Mouse (Mus musculus) kidney, adult 11 months (tissue): Measurements from ENCODE around the gene Hist1h2bf.
"Not testable (repeated sequence)": the region's sequence is repeated elsewhere in the genome, so short reads cannot be mapped to it uniquely, and the experiment has no call there.

Experiments used
- DNase-seq: peaks from one replicate; pipeline ENCODE4 v3.0.0; 2022

Gene Hist1h2bf

DNA sequence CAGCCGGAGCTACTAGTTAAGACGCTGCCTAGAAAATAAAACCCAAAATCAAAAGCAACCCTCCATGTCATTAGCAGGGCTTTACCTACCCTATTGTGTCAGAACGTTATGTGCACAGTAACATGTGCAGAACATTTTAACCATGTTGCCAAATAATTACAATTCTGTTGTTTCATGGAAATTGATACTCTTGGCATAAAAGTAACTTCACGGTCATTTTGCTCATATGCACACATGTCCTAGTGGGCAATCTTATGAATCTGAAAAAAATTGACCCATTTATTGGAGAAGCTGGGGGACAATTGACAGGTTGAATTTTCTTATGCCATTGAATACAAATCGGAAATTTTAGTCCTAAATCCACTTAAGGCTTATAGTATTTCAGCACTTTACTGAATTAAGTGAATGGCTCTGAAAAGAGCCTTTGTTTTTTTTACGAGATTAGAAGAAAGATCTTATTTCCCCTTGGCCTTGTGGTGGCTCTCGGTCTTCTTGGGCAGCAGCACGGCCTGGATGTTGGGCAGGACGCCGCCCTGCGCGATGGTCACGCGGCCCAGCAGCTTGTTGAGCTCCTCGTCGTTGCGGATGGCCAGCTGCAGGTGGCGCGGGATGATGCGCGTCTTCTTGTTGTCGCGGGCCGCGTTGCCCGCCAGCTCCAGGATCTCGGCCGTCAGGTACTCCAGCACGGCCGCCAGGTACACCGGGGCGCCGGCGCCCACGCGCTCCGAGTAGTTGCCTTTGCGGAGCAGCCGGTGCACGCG, 3.6 kb downstream of the Hist1h2bf start:
- not testable (repeated sequence) for DNase-seq

DNA sequence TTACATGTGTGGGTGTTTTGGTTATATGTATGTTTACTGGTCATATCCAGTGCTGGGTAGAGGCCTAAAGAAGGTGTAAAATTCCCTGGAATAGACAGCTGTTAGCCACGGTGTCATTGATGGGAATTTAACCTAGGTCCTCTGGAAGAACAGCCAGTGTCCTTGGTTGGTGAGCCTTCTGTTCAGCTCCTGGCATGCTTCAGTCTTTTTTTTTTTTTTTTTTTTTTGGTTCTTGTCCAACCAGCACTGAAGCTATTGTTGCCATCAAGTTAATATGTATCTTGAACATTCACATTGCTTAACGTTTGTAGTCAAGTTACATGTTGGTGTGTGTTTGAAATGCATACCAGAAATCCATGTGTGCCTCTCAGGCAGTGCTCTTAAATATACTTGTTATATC, 9.5 kb downstream of the Hist1h2bf start:
- DNase-seq = no peak

DNA sequence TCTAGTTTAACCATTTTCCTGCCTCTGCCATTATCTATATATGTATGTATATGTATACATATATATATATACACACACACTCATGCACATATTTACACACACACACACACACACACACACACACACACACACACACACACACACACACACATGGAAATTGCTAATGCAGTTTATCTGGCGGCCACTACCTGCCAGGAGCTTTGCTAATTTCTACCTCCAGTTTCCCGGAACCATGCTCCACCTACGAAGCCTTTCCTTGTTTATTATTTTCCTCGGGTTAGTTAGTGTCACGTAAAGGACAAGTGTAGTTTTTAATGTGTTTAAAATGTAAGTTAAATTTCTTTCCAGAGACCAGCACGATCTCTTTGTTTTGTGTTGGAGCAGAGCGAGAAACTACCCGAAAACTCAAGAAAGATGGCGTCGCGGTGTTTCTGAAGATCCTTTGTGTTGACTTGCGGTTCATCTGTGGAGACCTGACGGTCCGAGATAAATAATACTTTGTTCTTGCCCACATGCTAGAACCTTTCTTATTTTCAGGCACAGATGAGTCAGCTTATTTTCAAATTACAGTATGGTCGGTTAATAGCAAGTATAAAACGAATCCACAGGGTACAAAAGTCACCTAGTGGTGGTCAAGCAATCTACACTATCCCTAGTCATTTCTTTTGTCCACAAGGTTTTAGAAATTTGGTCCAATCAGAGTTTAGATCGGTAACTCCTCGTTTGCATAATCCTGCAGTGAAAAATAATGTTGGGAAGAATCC, 11.1 kb downstream of the Hist1h2bf start:
- no peak for DNase-seq

DNA sequence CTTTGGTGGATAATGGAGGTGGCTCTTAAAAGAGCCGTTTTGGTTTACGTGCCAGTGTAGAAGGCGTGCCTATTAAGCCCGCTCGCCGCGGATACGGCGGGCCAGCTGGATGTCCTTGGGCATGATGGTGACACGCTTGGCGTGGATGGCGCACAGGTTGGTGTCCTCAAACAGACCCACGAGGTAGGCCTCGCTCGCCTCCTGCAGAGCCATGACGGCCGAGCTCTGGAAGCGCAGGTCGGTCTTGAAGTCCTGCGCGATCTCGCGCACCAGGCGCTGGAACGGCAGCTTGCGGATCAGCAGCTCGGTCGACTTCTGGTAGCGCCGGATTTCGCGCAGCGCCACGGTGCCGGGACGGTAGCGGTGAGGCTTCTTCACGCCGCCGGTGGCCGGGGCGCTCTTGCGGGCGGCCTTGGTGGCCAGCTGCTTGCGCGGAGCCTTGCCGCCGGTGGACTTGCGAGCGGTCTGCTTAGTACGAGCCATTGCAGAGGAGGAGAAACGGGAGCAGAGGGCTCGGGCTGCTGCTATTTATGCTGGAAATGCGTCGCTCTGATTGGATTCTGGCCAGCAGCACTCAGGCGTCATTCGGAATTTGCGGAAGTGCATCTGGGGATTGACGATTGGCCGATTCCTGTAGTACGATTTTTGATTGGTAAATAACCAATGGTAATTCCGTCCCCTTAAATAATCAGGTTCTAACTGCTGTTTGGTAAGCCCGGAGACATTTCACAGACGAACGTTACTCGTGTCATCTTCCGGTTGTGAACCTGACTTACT, 11.9 kb downstream of the Hist1h2bf start, which contains the start of gene Hist1h3e:
Hist1h3e (minus strand) TSS at position 487 of the 777 bp plus-strand sequence.
- peak; percentile 91 for DNase-seq

DNA sequence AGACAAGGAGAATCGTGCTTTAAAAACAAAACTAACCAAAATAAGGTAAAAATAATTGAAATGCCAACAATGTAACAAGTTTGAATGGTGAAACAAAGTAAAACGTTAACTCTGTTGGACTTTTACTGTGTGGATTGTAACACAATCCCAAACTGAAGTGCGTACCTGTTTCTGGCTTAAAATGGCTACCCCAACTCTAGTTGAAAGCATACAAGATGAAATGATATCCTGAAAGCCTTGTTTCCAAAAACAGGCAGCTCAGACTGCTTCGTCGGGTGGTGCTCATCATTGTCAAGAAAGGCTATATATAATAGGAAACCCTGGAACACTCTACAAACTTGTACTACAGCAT, 12.5 kb downstream of the Hist1h2bf start:
- DNase-seq = not testable (repeated sequence)

DNA sequence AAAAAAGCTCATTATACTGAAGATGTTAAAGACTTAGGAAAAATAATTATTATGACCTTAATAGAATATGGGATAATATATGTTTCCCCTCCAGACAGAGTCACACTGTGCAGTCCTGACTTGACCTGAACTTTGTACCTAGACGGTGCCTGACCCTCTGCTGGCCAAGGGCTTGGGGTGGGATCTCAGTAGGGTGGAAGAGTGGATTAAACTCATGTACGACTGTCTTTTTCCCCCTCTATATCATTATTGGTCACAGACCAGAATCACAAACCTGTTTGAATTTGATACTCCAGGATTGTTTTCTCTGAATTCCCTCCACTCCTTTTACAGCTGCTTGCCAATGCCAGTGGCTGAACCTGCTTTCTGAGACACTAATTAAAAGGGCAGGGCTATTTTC, 13.3 kb downstream of the Hist1h2bf start:
- not testable (repeated sequence) for DNase-seq

DNA sequence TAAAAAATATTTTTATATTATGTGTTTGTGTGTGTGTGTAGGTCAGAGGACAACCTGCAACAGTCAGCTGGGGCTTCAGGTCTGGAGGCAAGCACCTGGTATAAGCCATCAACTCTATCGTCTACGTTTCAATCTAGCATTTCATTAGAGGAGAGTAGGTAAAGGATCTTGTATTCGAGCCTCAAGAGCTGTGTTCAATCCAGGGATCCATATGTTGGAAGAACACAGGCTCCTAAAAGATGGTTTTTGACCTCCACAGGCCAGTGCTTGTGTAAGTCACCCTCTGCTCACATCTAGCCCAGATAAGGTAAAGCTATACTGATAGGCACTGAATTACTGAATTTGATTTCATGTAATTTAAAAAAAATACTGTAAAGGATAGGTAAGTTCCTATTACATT, 17.1 kb downstream of the Hist1h2bf start:
- DNase-seq = no peak

DNA sequence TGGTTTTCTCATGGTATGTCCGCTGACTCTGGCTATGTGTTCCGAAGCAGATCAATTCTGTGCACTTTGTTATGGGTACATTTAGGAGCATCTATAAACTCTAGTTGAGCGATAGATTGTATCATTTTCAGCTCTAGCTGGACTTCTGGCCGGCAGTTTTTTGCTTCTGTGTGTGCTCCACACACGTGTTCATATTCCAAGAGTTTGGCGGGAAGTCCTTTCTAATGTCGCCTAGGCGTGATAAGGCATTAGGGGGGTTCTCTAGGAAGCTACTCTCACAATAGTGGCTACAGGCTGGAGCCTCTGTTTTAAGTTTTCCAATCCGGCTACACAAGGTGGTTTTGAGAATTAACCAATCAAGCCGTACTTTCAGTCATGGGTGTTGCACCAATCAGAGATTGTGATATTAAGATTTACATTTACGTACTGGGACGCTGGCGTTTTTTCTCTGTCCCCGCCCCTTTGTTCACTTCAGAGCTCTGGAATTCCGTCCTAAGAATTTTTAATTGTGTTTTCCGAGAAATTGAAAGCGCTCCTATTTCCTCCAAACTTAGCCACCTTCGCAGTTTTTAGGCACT, 18.1 kb downstream of the Hist1h2bf start:
- peak; percentile 69 for DNase-seq

DNA sequence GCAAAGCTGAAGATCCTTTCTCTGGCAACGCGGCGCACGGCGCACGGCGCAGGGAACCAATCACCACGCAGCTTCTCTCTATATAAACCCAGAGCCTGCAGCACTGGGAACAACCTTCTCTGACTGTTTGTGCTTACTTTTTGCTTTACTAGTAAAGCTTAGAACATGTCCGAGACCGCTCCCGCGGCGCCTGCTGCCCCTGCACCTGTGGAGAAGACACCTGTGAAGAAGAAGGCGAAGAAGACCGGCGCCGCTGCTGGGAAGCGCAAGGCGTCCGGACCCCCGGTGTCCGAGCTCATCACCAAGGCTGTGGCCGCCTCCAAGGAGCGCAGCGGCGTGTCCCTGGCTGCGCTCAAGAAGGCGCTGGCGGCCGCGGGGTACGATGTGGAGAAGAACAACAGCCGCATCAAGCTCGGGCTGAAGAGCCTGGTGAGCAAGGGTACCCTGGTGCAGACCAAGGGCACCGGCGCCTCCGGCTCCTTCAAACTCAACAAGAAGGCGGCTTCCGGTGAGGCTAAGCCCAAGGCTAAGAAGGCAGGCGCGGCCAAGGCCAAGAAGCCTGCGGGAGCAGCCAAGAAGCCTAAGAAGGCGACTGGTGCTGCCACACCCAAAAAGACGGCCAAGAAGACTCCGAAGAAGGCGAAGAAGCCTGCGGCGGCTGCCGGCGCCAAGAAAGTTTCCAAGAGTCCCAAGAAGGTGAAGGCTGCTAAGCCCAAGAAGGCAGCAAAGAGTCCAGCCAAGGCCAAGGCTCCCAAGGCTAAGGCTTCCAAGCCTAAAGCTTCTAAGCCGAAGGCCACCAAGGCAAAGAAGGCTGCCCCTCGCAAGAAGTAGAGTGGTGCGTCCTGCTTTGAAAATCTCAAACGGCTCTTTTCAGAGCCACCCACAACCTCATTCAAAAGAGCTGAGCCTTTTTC, 18.8 kb downstream of the Hist1h2bf start:
- DNase-seq = peak; percentile 58

DNA sequence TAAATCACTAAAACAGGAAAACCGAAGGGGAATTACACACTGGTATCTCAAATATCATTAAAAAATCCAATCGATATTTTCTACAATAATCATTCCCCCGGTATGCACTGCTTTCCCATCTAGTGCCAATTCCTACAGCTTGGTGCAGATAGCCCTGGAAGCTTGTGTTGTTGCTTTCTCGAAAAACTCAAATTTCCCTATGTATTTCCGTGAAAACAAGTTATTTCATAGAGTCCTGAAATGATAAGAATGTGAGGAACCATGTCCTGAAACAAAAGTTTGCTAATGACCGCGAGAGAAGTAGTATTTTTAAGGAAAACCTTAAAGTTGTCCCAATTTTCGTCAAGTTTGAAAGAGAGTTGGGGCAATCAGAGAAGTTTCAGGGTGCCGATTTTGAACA, 19.6 kb downstream of the Hist1h2bf start:
- no peak for DNase-seq

DNA sequence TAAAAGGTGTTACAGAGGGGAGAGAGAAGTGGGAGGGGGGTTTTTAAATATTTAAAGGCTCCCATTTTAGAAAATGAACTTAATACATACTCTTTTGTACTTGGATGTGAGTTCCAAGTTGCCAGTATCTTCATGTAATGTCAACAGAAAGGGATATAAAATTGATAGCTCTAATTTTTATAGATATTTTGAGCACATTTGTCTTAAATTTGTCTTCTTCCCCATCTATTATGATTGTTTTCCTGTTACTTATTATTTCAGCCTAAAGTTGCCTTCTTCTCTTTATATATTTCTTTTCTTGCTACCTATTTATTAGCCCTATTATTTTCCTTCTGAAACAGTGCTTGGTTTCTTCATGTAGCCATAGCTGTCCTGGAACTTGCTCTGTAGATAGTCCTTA, 21.0 kb downstream of the Hist1h2bf start, which contains the start of gene Hist1h1d:
Hist1h1d (plus strand) TSS at position 301 of the 400 bp plus-strand sequence.
- DNase-seq = no peak

DNA sequence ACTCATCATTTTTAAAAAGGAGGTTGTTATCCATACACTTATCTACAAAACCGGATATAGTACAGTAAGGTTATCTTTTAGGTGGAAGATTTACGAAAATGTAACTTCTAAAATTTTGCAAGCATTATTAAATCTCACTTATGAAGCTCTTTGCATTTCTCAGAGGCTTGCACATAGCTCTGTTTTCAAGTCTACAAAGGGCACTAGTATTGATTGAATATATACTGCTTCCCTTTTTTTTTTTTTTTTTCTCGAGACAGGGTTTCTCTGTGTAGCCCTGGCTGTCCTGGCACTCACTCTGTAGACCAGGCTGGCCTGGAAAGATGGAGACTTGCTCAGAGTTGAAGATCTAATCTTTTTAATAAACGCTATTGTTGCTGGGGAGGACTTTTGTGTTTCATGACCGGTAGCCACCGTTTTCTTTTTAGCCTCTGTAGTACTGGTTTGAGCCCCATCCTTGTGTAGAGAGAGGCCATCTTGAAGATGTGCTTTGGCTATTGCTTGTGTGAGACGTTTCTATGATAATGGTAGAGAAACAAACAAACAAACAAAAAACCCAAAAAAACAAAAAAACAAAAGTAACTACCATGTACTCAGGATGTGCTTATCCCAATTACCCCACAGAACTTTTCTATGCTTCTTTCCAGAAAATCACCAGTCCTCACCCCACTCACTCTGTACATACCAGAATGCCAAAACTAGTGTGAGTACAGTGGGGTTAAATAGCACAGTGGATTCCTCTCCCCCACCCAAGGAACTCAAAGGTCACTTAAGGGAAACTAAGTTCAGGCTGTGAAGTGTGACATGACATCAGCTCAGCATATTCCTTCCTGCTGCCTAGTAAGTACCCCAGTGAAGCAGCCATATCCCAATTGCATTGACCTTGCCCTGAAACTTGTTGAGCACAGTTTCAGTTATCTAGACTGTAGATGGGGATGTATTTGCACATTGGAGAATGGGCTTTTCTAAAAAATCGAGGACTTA, 21.8 kb downstream of the Hist1h2bf start:
- DNase-seq = no peak

DNA sequence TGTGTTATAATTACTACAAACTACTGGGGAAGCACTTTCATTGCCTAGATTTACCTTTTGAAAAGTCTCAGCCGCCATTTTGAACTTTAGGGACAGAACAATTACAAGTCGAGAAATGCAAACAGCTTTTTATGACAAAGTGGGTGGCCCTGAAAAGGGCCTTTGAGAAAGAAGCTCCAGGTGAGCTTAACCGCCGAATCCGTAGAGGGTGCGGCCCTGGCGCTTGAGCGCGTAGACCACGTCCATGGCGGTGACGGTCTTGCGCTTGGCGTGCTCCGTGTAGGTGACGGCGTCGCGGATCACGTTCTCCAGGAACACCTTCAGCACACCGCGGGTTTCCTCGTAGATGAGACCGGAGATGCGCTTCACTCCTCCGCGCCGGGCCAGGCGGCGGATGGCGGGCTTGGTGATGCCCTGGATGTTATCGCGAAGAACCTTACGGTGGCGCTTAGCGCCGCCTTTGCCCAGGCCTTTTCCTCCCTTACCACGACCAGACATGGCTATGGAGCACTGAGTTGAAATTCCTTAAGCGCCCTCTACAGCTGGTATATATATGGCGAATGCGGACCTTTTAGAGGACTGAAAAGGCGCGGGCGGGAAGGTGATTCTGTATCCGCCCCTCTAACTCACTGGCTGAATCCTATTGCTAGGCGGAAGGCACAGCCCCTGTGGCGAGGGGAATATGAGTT, 22.7 kb downstream of the Hist1h2bf start, which contains the start of gene Hist1h4f:
Hist1h4f (minus strand) TSS at position 503 of the 689 bp plus-strand sequence.
- peak; percentile 82 for DNase-seq

DNA sequence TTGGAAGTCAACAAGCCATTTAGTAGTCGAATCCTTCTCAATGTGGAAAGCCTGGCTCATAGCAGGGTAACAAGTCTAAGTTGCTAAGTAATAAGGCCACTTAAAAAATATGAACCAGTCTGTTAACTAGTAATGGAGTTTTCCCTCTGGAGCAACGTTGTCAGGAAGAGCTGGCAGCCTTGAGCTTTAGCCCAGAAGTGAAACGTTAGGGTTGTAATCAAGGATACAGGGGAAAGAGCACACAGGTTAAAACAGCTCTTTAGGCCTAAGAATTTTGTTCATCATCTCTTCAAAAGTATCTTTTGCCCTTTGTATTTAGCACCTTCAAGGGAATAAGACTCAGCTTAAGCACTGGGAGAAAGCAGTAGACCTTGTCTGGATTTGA, 23.2 kb downstream of the Hist1h2bf start:
- no peak for DNase-seq

DNA sequence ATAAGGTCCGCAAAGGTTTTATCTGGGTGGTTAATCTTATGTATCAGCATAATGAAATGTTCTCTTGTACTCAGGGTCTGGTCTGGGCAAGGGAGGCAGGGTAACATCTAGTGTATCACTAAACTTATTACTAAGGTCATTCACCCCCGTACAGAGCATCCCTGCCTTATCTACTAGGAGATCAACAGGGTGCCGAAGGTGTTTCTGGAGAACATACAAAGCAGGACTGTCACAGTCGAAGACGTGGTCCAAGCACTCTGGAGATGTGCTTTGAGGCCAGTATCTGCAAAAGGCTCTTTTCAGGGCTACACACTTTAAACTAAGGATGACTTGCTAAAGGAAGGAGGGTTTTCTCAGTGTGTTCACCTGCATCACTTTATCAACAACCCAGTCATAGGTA, 27.3 kb downstream of the Hist1h2bf start:
- DNase-seq = no peak

DNA sequence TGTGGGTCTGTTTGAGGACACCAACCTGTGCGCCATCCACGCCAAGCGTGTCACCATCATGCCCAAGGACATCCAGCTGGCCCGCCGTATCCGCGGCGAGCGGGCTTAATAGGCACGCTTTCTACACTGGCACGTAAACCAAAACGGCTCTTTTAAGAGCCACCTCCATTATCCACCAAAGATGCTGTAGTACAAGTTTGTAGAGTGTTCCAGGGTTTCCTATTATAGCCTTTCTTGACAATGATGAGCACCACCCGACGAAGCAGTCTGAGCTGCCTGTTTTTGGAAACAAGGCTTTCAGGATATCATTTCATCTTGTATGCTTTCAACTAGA, 29.2 kb downstream of the Hist1h2bf start:
- not testable (repeated sequence) for DNase-seq

DNA sequence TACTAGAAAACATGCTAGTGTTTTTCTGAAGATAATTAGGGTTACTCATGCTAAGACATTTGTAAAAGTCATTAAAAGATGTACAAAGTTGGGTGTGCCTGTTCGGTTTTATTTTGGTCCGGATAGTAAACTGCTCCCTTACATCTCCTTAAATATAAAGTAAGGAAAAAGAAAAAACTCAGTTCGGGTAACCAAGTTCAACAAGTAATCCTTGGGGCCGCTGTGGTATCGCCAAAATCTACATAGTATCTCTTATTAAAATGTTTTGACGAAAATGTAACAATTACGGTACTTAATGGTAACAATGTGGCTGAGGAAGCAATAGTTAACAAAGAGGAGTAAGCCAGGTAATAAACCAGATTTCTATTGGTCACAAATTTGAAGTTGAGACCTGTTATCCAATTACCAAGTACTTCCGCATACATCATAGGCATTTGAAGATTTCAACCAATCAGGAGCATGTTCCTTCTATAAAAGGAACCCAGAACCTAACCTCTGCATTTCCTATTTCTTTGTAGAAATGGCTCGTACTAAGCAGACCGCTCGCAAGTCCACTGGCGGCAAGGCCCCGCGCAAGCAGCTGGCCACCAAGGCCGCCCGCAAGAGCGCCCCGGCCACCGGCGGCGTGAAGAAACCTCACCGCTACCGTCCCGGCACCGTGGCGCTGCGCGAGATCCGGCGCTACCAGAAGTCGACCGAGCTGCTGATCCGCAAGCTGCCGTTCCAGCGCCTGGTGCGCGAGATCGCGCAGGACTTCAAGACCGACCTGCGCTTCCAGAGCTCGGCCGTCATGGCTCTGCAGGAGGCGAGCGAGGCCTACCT, 29.8 kb downstream of the Hist1h2bf start, which contains the start of gene Hist1h3f:
Hist1h3f (plus strand) TSS at position 88 of the 822 bp plus-strand sequence.
- DNase-seq = peak; percentile 65

DNA sequence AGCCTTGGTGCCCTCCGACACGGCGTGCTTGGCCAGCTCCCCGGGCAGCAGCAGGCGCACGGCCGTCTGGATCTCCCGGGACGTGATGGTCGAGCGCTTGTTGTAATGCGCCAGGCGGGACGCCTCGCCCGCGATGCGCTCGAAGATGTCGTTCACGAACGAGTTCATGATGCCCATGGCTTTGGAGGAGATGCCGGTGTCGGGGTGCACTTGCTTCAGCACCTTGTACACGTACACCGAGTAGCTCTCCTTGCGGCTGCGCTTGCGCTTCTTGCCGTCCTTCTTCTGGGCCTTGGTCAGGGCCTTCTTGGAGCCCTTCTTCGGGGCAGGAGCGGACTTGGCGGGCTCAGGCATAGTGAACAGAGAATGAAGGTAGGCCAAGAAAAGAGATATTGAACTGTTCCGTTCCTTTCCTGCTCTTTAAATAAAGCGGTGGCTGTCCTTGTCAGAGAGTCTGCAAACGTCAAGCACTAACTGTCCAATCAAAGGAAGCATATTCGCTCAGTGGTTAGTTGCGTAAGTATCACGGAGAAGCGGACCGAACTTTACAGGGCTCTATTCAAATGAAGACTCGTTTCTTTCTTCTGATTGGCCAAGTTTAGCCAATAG, 30.9 kb downstream of the Hist1h2bf start, which contains the start of gene Hist1h2bh:
Hist1h2bh (minus strand) TSS at position 394 of the 609 bp plus-strand sequence.
- DNase-seq = peak; percentile 77
